Comparison of ENCODE assay signal across 8 mouse cellular contexts in the genomic region with DNA sequence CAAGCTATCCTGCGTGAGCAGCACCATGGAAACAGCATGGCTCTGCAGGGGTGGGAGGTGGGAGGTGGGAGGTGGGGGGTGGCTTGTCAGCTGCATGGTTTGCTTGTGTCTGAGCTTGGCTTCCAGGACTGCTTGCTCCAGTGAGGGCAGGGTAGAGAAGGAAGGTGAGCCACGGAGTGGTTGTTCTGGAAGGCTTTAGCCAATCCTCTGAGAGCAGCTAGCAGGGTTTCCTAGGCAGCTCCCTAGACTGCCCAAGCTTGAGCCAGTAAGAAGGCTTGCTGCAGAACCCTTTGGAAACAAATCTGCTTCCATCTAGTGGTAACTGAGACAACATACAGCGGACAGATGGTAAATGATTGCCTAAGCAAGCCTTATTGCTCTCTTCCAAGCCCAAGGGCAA.
DNase-seq lines count a peak whose midpoint lies in the region; ATAC-seq lines count a peak whose summit lies in the region.

No protein-coding gene starts in this region.

- peaks cover 33% of the 10 kb centered on the region for H3K27me3 ChIP-seq in forebrain, embryonic 10.5 days (ENCODE audit: poor library complexity, severe bottlenecking)
- no peaks in the 10 kb centered on the region for H3K27me3 ChIP-seq in liver, embryonic 13.5 days

- intact Hi-C loops in heart, postnatal 36 days (cut with DNase I): loop anchor here (1.0 kb wide), 1 partner anchor 159 kb away; no protein-coding TSS in a partner anchor

- peaks cover 25% of the 10 kb centered on the region for H3K4me1 ChIP-seq in forebrain, embryonic 10.5 days
- no peaks in the 10 kb centered on the region for H3K4me1 ChIP-seq in liver, embryonic 13.5 days (replicated peaks)

- 0 out of 2 replicates have a peak overlapping the region, but pooled peaks have one; percentile 30 for H3K27ac ChIP-seq in forebrain, embryonic 10.5 days
- H3K27ac ChIP-seq in liver, embryonic 13.5 days: no peak overlapping the region

- peak; percentile 53 for ATAC-seq in liver, embryonic 13.5 days (ENCODE audit: low read depth)
- no peak for ATAC-seq in megakaryocyte, adult 5-6 weeks (ENCODE audit: poor library complexity, severe bottlenecking)

- H3K36me3 ChIP-seq in forebrain, embryonic 10.5 days (replicated peaks): no peaks in the 10 kb centered on the region
- H3K36me3 ChIP-seq in liver, embryonic 13.5 days: no peaks in the 10 kb centered on the region

- DNase-seq in gastrocnemius, postnatal 10 days: peak; percentile 12
- DNase-seq in gastrocnemius, postnatal 4 days (ENCODE audit: low spot score in 2 of 2): no peak
- peak; percentile 44 for DNase-seq in forebrain, embryonic 10.5 days (ENCODE audit: extremely low spot score, low spot score)
- peak; percentile 2 to 3 for DNase-seq in heart, postnatal 36 days
- peak; percentile 39 for DNase-seq in large intestine, adult 2 months (ENCODE audit: low read depth, low spot score)
- DNase-seq in liver, embryonic 13.5 days: no peak
- peak; percentile 47 for DNase-seq in ovary, adult 18-20 months (ENCODE audit: low spot score)

- no peaks in the 10 kb centered on the region for H3K9me3 ChIP-seq in forebrain, embryonic 10.5 days
- H3K9me3 ChIP-seq in liver, embryonic 13.5 days (replicated peaks): no peaks in the 10 kb centered on the region

- 17% methylated on average over 3 of the region's 3 CpGs for WGBS in forebrain, embryonic 10.5 days
- 18% methylated on average over 3 of the region's 3 CpGs for WGBS in large intestine, adult 2 months
- WGBS in liver, embryonic 13.5 days (ENCODE audit: insufficient replicate concordance): 8% methylated on average over 3 of the region's 3 CpGs

- H3K9ac ChIP-seq in liver, embryonic 13.5 days: no peak overlapping the region

- no peak overlapping the region for H3K4me2 ChIP-seq in liver, embryonic 13.5 days

- H3K4me3 ChIP-seq in forebrain, embryonic 10.5 days: no peak overlapping the region
- H3K4me3 ChIP-seq in liver, embryonic 13.5 days (replicated peaks): no peak overlapping the region

Comparison
In these comparisons a context has a peak if more than half of its experiments do, and no peak if none do; other contexts are left out.
1. DNase-seq: peak in gastrocnemius, postnatal 10 days (single experiment), forebrain, embryonic 10.5 days (single experiment), heart, postnatal 36 days (2 of 2), large intestine, adult 2 months (single experiment) and ovary, adult 18-20 months (single experiment); none in gastrocnemius, postnatal 4 days (0 of 2) and liver, embryonic 13.5 days (single experiment).